Mouse (Mus musculus): ENCODE data around the gene Ifrd2.

GRCm38 (mm10) chr9:107640257-107640772, 52.9 kb downstream of the Ifrd2 start:
- TF ChIP-seq CTCF (IDR thresholded peaks at IDR 0.05; ENCODE audit: borderline replicate concordance, insufficient read depth, low read length) (no peak), POLR2A (IDR thresholded peaks at IDR 0.05; ENCODE audit: low read depth, low read length) (no peak)
